Mouse (Mus musculus): ENCODE measurements at regions not wholly inside any gene's neighbourhood (a gene's known extent, or its start where the extent isn't known, plus 50 kb on each side); places are given as distances from the start of the nearest gene placed in this dataset.

DNA sequence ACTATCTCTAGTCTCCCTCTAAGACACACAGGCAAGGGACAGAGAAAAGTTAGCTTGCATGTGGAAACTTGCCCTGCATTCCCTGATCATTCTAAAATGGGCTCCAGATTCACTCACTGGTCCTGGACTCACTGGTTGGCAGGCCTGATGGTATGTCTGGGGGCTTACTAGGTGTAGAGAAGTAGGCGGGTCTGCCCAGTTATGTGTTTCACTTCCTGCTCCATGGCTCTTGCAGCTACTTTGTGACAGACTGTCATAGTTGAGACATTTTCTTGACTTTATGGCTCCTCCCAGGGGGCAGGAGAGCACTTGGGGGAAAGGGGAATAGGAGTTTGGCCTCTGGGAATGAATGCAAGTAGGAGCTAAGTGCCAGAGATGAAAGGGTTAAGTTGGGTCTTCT, 182.1 kb upstream of the Chrm3 start:
- TF ChIP-seq CTCF (IDR thresholded peaks at IDR 0.05; ENCODE audit: control insufficient read depth, insufficient read depth, low read length) (no peak), POLR2A (IDR thresholded peaks at IDR 0.05; ENCODE audit: borderline replicate concordance, control insufficient read depth, low read depth, low read length) (no peak)

All from bone marrow, adult 2 months (tissue).